Mouse (Mus musculus): Measurements from ENCODE around the gene Corin. TPM values are rescaled to one million over a fixed set of nuclear protein-coding genes. Genes with fewer than 3 reads are reported as not detected.

The Corin gene
- total and polyA plus RNA-seq, 2 experiments from 2014 or later: 0.14 to 0.33 TPM

GRCm38 (mm10) chr5:72452750-72453149 is 51.5 kb downstream of the Corin start:
- peak; percentile 30 for DNase-seq (ENCODE audit: low spot score)
- H3K4me2 ChIP-seq (ENCODE audit: low read depth, low read length, poor library complexity, severe bottlenecking): no peak overlapping the region
- TF ChIP-seq CTCF (IDR thresholded peaks at IDR 0.05): no peak
- no peaks in the 10 kb centered on the region for H3K36me3 ChIP-seq (ENCODE audit: insufficient read depth, low read length)
- H3K9ac ChIP-seq (replicated peaks; ENCODE audit: low read length, poor library complexity, severe bottlenecking): no peak overlapping the region
- no peaks in the 10 kb centered on the region for H3K4me1 ChIP-seq (ENCODE audit: insufficient read depth, low read length)
- ATAC-seq (ENCODE audit: low FRiP score): no peak
- whole genome bisulfite sequencing: 41% methylated on average over 4 of the region's 4 CpGs
- no peaks in the 10 kb centered on the region for H3K27me3 ChIP-seq (ENCODE audit: insufficient read depth, low read length)
- no peaks in the 10 kb centered on the region for H3K9me3 ChIP-seq (ENCODE audit: low read length)
- H3K27ac ChIP-seq (ENCODE audit: low read depth, low read length): no peak overlapping the region
- H3K4me3 ChIP-seq (ENCODE audit: low read depth, low read length): no peak overlapping the region

- Histone ChIP-seq H3K9me3 (ENCODE audit: low read length) (no peaks in the 10 kb centered on the region), H3K9ac (replicated peaks; ENCODE audit: low read length, poor library complexity, severe bottlenecking) (no peak overlapping the region), H3K4me3 (ENCODE audit: low read depth, low read length) (no peak overlapping the region), H3K4me2 (ENCODE audit: low read depth, low read length, poor library complexity, severe bottlenecking) (no peak overlapping the region), H3K36me3 (ENCODE audit: insufficient read depth, low read length) (no peaks in the 10 kb centered on the region), H3K27me3 (ENCODE audit: insufficient read depth, low read length) (no peaks in the 10 kb centered on the region), H3K27ac (ENCODE audit: low read depth, low read length) (no peak overlapping the region), H3K4me1 (ENCODE audit: insufficient read depth, low read length) (no peaks in the 10 kb centered on the region)
- WGBS: 72% methylated on average over 2 of the region's 2 CpGs
- DNase-seq (ENCODE audit: low spot score) (no peak), ATAC-seq (ENCODE audit: low FRiP score) (no peak)
- no peak for TF ChIP-seq CTCF (IDR thresholded peaks at IDR 0.05)
Measured at GRCm38 (mm10) chr5:72448846-72449245, 55.4 kb downstream of the Corin start.

- no peak for DNase-seq (ENCODE audit: low spot score)
- Histone ChIP-seq H3K9ac (replicated peaks; ENCODE audit: low read length, poor library complexity, severe bottlenecking) (no peak overlapping the region), H3K4me2 (ENCODE audit: low read depth, low read length, poor library complexity, severe bottlenecking) (no peak overlapping the region), H3K9me3 (ENCODE audit: low read length) (no peaks in the 10 kb centered on the region), H3K27me3 (ENCODE audit: insufficient read depth, low read length) (no peaks in the 10 kb centered on the region), H3K4me3 (ENCODE audit: low read depth, low read length) (no peak overlapping the region), H3K4me1 (ENCODE audit: insufficient read depth, low read length) (no peaks in the 10 kb centered on the region), H3K36me3 (ENCODE audit: insufficient read depth, low read length) (no peaks in the 10 kb centered on the region), H3K27ac (ENCODE audit: low read depth, low read length) (no peak overlapping the region)
- WGBS: 94% methylated on average over 11 of the region's 11 CpGs
- TF ChIP-seq CTCF (IDR thresholded peaks at IDR 0.05): no peak
- no peak for ATAC-seq (ENCODE audit: low FRiP score)
Measured at GRCm38 (mm10) chr5:72446104-72446503, 58.2 kb downstream of the Corin start.

GRCm38 (mm10) chr5:72443946-72444345 is 60.3 kb downstream of the Corin start:
- Histone ChIP-seq H3K27me3 (ENCODE audit: insufficient read depth, low read length) (no peaks in the 10 kb centered on the region), H3K9me3 (ENCODE audit: low read length) (no peaks in the 10 kb centered on the region), H3K4me2 (ENCODE audit: low read depth, low read length, poor library complexity, severe bottlenecking) (no peak overlapping the region), H3K4me3 (ENCODE audit: low read depth, low read length) (no peak overlapping the region), H3K4me1 (ENCODE audit: insufficient read depth, low read length) (no peaks in the 10 kb centered on the region), H3K27ac (ENCODE audit: low read depth, low read length) (no peak overlapping the region), H3K36me3 (ENCODE audit: insufficient read depth, low read length) (no peaks in the 10 kb centered on the region), H3K9ac (replicated peaks; ENCODE audit: low read length, poor library complexity, severe bottlenecking) (no peak overlapping the region)
- no peak for ATAC-seq (ENCODE audit: low FRiP score)
- no peak for DNase-seq (ENCODE audit: low spot score)
- 75% methylated on average over 11 of the region's 11 CpGs for WGBS
- TF ChIP-seq CTCF (IDR thresholded peaks at IDR 0.05): no peak

GRCm38 (mm10) chr5:72443007-72443406 is 61.3 kb downstream of the Corin start:
- no peak overlapping the region for H3K4me3 ChIP-seq (ENCODE audit: low read depth, low read length)
- no peaks in the 10 kb centered on the region for H3K27me3 ChIP-seq (ENCODE audit: insufficient read depth, low read length)
- 84% methylated on average over 4 of the region's 4 CpGs for WGBS
- H3K4me1 ChIP-seq (ENCODE audit: insufficient read depth, low read length): no peaks in the 10 kb centered on the region
- no peak overlapping the region for H3K27ac ChIP-seq (ENCODE audit: low read depth, low read length)
- no peak overlapping the region for H3K9ac ChIP-seq (replicated peaks; ENCODE audit: low read length, poor library complexity, severe bottlenecking)
- ATAC-seq (ENCODE audit: low FRiP score) (no peak), DNase-seq (ENCODE audit: low spot score) (no peak)
- H3K9me3 ChIP-seq (ENCODE audit: low read length): no peaks in the 10 kb centered on the region
- no peak for TF ChIP-seq CTCF (IDR thresholded peaks at IDR 0.05)
- no peak overlapping the region for H3K4me2 ChIP-seq (ENCODE audit: low read depth, low read length, poor library complexity, severe bottlenecking)
- H3K36me3 ChIP-seq (ENCODE audit: insufficient read depth, low read length): no peaks in the 10 kb centered on the region

- Histone ChIP-seq H3K36me3 (ENCODE audit: insufficient read depth, low read length) (no peaks in the 10 kb centered on the region), H3K27me3 (ENCODE audit: insufficient read depth, low read length) (no peaks in the 10 kb centered on the region), H3K4me2 (ENCODE audit: low read depth, low read length, poor library complexity, severe bottlenecking) (no peak overlapping the region), H3K9me3 (ENCODE audit: low read length) (no peaks in the 10 kb centered on the region), H3K9ac (replicated peaks; ENCODE audit: low read length, poor library complexity, severe bottlenecking) (no peak overlapping the region), H3K27ac (ENCODE audit: low read depth, low read length) (no peak overlapping the region), H3K4me1 (ENCODE audit: insufficient read depth, low read length) (no peaks in the 10 kb centered on the region), H3K4me3 (ENCODE audit: low read depth, low read length) (no peak overlapping the region)
- no peak for TF ChIP-seq CTCF (IDR thresholded peaks at IDR 0.05)
- 75% methylated on average over 10 of the region's 10 CpGs for WGBS
- DNase-seq (ENCODE audit: low spot score) (no peak), ATAC-seq (ENCODE audit: low FRiP score) (no peak)
Measured at GRCm38 (mm10) chr5:72441181-72441580, 63.1 kb downstream of the Corin start.

Data from midbrain, postnatal 0 days (tissue).